Mouse (Mus musculus) cerebellum, adult 18-20 months (tissue): Measurements from ENCODE around the gene Hnrnpm.
A peak's percentile ranks its signal among the peaks of the same experiment; 100 is the strongest.
"Not testable (repeated sequence)": the region's sequence is repeated elsewhere in the genome, so short reads cannot be mapped to it uniquely, and the experiment has no call there.

Source experiments
- DNase-seq, 2 experiments: peaks; one replicate each; pipeline ENCODE4 v3.0.0; 2021

The Hnrnpm gene

GRCm38 (mm10) chr17:33686760-33687159, at the start of gene Hnrnpm:
Hnrnpm (minus strand) TSS chr17:33686860.
- no peak for DNase-seq

DNA sequence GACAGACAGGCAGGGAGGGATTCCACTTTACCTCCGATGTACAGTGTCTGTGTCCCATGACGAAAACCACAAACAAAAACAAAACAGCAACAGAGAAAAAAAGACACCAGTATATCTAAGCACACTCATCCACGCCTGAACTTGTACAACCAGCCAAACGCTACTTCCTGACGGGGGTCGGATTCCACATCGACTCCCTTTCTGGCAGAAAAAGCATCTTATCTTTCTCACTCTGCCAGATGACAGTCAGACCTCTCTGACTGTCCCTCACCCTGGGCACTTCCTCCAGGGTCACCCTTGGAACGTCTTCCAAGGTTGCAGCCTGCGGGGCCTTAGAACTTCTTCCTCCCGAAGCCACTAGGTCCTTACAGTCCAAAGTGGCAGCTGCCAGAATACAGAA, 46.9 kb upstream of the Hnrnpm start:
- not testable (repeated sequence) for DNase-seq

DNA sequence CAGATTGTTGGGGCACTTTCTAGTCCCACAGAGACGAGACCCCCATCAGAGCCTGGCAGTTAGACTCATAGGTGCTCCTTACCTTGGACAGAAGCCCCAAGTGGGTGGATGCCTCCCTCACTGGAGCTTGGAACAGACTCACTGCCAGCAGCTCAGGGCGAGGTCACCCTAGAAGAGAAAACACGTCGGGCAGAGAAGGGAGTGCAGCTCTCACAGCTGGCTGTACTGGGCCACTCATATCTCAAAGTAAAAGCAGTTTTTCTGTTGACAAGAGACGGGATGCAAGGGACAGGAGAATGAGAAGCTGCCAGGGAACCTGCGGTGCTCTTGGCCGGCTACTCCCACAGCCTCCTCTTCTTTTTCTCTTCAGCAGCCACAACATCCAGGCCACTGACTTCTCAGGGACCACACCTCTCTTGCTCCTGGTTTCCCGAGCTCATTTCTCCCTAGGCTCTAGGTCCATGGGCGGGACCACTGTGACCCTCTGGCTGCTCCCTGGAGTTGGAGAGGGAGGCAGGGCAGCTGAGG, 46.0 kb upstream of the Hnrnpm start:
- not testable (repeated sequence) for DNase-seq

GRCm38 (mm10) chr17:33729215-33729614, 42.6 kb upstream of the Hnrnpm start:
- no peak for DNase-seq

DNA sequence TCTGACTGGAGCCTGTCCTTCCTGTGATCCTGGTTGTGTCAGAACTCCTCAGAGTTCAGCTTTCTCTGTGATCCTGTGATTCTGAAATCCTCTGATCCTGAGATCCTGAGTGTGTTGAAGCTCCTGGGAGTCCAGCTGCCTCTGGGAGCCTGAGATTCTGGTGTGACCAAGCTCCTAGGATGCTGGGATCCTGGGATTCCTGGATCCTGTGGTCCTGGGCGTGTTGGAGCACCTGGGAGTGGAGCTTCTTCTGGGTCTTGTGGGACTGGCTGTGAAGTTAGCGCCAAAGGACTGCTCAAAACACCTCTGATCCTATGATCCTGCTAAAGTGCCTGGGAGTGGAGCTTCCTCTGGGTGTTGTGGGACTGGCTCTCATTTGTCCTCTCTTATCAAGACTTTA, 41.7 kb upstream of the Hnrnpm start:
- DNase-seq = no peak

GRCm38 (mm10) chr17:33719736-33720378, 33.2 kb upstream of the Hnrnpm start:
- DNase-seq = no peak

- peak in 1 of 2 experiments; percentile 12 for DNase-seq
Measured at GRCm38 (mm10) chr17:33718944-33719725, 32.5 kb upstream of the Hnrnpm start.

- peak; percentile 97 to 98 for DNase-seq
Measured at GRCm38 (mm10) chr17:33718384-33718881, 31.8 kb upstream of the Hnrnpm start, which contains the start of gene March2. March2 (minus strand) TSS chr17:33718670.

DNA sequence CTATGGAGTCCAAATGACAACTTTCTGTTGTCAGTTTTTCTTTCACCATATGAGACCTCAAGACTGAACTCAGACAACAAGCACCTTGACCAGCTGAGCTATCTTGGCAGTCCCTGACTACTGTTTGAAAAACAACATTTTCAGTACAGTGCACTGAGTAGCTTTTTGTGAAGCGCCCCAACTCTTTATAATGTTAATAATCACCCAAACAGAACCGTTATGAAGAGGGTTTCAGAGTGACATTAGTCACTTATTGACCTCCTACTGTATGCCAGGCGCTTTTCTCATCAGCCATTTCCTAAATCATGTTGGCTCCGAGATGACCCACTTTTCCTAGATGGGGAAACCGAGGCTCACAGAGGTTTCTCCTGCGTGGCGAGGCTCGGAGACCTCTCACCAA, 31.3 kb upstream of the Hnrnpm start:
- no peak for DNase-seq

DNA sequence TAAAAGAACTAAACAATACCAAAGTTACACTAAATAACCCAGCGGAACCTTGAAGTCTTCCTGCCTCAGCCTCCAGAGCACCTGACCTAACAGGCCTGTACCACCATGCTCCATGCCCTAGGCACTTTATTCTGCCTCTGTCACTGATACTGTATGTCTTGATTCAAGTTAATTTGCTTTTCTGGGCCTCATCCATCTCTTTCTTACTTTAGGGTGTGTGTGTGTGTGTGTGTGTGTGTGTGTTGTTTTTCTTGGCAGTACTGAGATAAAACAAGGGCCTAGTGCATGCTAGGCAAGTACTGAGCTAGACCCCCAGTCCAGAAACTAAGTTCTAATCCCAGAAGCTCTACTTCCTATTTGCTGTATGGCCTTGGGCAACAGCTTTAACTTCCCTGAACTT, 30.6 kb upstream of the Hnrnpm start:
- DNase-seq = no peak

DNA sequence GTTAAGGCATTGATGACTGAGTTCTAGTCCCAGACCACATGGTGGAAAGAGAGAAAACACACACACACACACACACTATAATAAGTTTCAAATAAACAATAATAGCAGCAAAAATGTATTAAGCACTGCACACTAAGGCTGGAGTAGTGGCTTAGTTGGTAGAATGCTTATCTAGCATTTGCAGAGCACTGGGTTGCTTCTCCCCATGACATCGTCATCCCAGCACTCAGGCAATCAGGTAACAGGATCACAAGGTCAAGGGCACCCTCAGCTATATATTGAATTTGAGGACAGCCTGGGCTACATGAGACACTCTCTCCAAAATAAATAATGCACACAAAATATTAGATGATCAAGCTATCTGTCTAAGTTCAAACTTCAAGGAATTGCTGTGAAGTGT, 28.1 kb upstream of the Hnrnpm start:
- DNase-seq = no peak

DNA sequence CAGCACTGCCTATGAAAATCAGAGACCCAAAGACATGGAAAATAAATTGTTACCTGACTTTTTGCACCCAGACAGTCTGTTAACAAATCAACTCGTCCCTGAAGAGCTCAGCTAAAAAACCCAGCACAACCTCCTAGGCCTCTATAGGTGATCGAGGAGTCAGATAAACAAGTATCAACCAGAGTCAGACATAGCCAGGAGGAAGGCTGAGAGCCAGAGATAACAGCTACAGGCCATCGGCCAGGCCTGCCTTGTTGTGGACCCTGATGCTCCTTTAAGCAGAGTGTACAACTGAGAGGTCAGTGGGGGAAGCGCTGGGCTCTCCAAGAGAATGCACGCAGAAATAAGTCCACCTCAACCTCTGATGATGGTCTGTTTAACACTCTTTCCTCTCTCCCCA, 26.6 kb upstream of the Hnrnpm start:
- DNase-seq = no peak

DNA sequence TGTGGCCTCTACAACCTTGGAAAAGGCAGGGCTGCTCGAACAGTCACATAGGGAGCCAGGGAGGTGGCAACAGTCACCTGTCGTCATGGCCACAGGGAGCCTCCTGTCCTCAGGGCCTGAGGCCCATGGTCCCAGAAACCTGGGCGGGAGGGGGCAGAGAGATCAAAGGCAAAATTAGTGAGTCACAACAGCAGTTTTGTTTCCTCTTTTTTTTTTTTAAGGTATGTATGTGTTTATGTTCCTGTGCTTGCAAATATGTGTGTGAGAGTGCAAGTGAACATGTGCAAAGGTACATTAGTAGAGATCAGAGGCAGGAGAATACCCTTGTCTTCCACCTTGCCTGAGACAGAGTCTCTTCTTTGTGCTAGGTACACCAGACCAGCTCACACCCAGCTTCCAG, 23.2 kb upstream of the Hnrnpm start:
- no peak for DNase-seq

GRCm38 (mm10) chr17:33703091-33703490, 16.4 kb upstream of the Hnrnpm start:
- no peak for DNase-seq

DNA sequence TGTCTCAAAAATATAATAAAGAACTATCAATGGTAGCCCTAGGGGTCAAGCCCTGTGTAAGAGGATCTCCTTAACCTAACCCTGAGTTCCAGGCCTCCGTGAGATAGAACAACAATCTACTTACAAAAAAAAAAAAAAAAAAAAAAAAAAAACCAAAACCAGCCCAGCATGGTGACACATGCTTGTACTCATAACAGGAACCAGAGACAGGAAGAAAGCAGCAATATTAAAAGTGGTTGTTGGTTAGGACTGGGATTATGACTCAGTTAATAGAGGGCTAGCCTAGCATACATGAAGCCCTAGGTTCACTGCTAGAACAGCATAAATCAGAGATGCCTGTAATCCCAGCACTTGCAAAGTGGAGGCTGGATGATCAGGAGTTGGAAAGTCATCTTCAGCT, 15.5 kb upstream of the Hnrnpm start:
- DNase-seq = no peak

DNA sequence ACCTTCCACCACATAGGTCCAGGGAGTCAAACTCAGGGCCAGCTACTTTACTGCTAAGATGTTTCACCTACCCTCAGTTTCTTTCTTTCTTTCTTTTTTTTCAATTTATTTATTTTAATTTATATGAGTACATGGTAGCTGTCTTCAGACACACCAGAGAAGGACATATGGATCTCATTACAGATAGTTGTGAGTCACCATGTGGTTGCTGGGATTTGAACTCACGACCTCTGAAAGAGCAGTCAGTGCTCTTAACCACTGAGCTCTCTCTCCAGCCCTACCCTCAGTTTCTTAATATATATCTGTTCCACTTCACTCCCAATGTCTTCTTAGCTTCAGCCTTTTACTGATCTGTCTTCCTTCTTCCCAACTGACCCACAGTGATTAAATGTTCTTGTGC, 8.8 kb upstream of the Hnrnpm start:
- DNase-seq = no peak

DNA sequence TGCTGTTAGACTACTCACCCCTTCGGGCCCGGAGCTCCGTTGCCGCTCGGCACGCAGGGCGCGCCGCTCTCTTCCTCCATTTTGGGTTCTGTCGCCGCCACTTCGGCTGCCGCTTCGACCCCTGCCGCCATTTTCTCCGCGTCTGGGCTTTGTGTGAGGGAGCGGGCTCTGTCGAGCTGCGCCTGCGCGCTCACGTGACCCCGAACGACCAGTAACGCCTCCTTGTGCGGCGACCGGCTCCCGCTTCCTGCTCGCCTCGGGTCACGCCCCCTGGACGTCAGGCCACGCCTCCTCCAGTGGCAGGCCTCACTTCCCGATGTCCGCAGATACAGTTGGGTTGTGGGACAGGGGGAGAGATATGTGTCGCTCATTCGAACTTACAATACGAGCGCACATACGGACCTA, 1.4 kb downstream of the Hnrnpm start:
- DNase-seq = peak; percentile 97 to 98

- peak; percentile 58 to 69 for DNase-seq
Measured at GRCm38 (mm10) chr17:33684671-33685231, 1.9 kb downstream of the Hnrnpm start.

GRCm38 (mm10) chr17:33681767-33682166, 4.9 kb downstream of the Hnrnpm start:
- no peak for DNase-seq

DNA sequence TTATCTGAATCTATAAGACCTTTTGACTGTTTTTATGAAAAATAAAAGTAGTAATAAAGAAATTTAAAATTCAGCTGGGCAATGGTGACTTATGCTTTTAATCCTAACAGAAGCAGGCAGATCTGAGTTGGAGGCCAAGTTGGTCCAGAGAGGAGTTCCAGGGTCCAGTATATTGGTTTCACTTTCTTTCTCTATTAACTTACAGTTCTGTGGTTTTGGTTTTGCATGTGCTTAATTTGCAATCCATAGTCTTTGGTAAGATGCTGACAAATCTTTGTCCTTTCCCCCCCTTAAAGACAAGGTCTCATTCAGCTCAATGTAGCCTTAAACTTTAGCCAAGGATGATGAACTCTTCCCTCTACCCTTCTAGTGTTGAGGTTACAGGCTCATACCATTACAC, 7.9 kb downstream of the Hnrnpm start:
- DNase-seq = no peak

DNA sequence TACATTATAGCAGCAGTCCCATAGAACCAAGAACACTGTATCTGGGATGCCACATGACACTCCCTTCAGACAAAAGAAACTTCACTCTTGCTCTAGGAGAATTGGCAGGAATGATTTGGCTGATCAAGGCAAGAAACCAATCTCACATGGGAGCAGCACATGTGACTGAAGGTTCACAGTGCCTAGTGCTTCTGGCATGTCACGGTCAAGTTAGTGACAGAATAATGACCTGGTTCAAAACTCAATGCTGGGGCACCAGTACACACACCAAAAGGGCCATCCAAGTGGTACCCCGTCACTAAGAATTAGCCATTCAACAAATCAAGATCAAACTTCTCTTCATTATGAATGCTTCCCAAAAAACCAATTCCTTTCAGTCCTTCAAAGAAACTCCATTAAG, 10.6 kb downstream of the Hnrnpm start:
- DNase-seq = no peak

- peak; percentile 27 to 28 for DNase-seq
Measured at GRCm38 (mm10) chr17:33675452-33675851, 11.2 kb downstream of the Hnrnpm start.

DNA sequence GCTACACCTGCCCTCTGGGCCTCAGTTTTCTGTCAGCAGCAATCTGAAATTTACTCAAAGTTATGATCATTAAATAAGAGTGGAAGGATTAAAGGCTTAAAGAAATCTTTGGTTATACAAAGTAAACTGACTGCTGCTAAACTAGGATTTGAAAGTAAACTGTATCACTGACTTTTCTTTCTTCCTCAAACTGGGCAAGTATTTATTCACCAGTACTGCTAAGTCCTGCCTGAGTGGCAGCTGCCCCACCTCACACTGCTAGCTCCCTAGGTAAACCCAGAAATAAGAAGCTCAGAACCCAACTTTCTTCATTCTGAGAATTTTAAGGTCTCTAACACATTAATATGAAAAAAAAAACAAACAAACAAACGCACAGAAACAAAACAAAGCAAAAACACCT, 12.8 kb downstream of the Hnrnpm start:
- DNase-seq = no peak

- DNase-seq = no peak
Measured at GRCm38 (mm10) chr17:33669681-33670080, 17.0 kb downstream of the Hnrnpm start.
